Mouse (Mus musculus) granulocyte monocyte progenitor cell, adult 5-6 weeks (primary cell): Measurements from ENCODE around the gene Cmtm6. TPM values are rescaled to one million over a fixed set of nuclear protein-coding genes. Genes with fewer than 3 reads are reported as not detected.
"Not testable (repeated sequence)": the region's sequence is repeated elsewhere in the genome, so short reads cannot be mapped to it uniquely, and the experiment has no call there.

Source experiments
- ATAC-seq: replicated peaks from 2 replicates; pipeline ENCODE4 v1.8.0; 2016; ENCODE audit warnings: mild to moderate bottlenecking, moderate TSS enrichment, inconsistent platforms; ENCODE audit not compliant: poor library complexity, severe bottlenecking
- total RNA-seq, 2 experiments: library from RNA; stranded (forward) in 1 of 2; stranded (reverse) in 1 of 2; fragments of 200-712, 200-1000 nt in 1 of 2; fragments of >200 nt in 1 of 2; fragmentation: Nextera tagmentation in 1 of 2; gene quantifications; 2 replicates each; pipeline ENCODE4 v1.2.3; 2014 to 2017

The Cmtm6 gene
- total RNA-seq (2014; fragmentation: Nextera tagmentation) (26.2 and 30.5 TPM in 2 replicates), total RNA-seq (2017) (46.7 and 50.0 TPM in 2 replicates)

- ATAC-seq: peak; percentile 94
These were observed at the start of gene Cmtm6 for GRCm38 (mm10) chr9:114731011-114731755. TSS of gene Cmtm6 (plus strand) at chr9:114731116.

- peak; percentile 74 for ATAC-seq
These were observed 48.7 kb upstream of the Cmtm6 start for GRCm38 (mm10) chr9:114682193-114682592.

- ATAC-seq: no peak
These were observed 44.7 kb upstream of the Cmtm6 start for GRCm38 (mm10) chr9:114686245-114686644.

GRCm38 (mm10) chr9:114687639-114688038 is 43.3 kb upstream of the Cmtm6 start:
- ATAC-seq: no peak

GRCm38 (mm10) chr9:114688252-114688952 is 42.5 kb upstream of the Cmtm6 start, which contains the start of gene Dync1li1:
TSS of gene Dync1li1 (plus strand) at chr9:114688790.
- peak; percentile 82 for ATAC-seq

- ATAC-seq: peak; percentile 4; the same call in 1 of the 2 replicates
These were observed 41.9 kb upstream of the Cmtm6 start for GRCm38 (mm10) chr9:114688953-114689407.

GRCm38 (mm10) chr9:114690119-114690601 is 40.8 kb upstream of the Cmtm6 start:
- ATAC-seq: peak; percentile 52

- 0 out of 2 replicates have a peak, but pooled peaks have one; percentile 17 for ATAC-seq
These were observed 39.8 kb upstream of the Cmtm6 start for GRCm38 (mm10) chr9:114691112-114691511.

GRCm38 (mm10) chr9:114695662-114696061 is 35.3 kb upstream of the Cmtm6 start:
- not testable (repeated sequence) for ATAC-seq

- ATAC-seq: no peak
These were observed 33.8 kb upstream of the Cmtm6 start for GRCm38 (mm10) chr9:114697072-114697471.

GRCm38 (mm10) chr9:114697926-114698325 is 33.0 kb upstream of the Cmtm6 start:
- ATAC-seq: no peak

GRCm38 (mm10) chr9:114699262-114699661 is 31.7 kb upstream of the Cmtm6 start:
- ATAC-seq: no peak

- ATAC-seq: no peak
These were observed 30.8 kb upstream of the Cmtm6 start for GRCm38 (mm10) chr9:114699882-114700665.

GRCm38 (mm10) chr9:114701031-114701430 is 29.9 kb upstream of the Cmtm6 start:
- ATAC-seq: peak; percentile 55

GRCm38 (mm10) chr9:114701921-114702320 is 29.0 kb upstream of the Cmtm6 start:
- ATAC-seq: no peak

GRCm38 (mm10) chr9:114707805-114708204 is 23.1 kb upstream of the Cmtm6 start:
- ATAC-seq: no peak

GRCm38 (mm10) chr9:114710345-114710744 is 20.6 kb upstream of the Cmtm6 start:
- peak; percentile 73 for ATAC-seq

GRCm38 (mm10) chr9:114713481-114713880 is 17.4 kb upstream of the Cmtm6 start:
- no peak for ATAC-seq

- ATAC-seq: no peak
These were observed 14.1 kb upstream of the Cmtm6 start for GRCm38 (mm10) chr9:114716677-114717331.

- ATAC-seq: 0 out of 2 replicates have a peak, but pooled peaks have one; percentile 18
These were observed 3.6 kb upstream of the Cmtm6 start for GRCm38 (mm10) chr9:114727315-114727714.
